Mouse (Mus musculus) lung, postnatal 0 days (tissue): ENCODE measurements around the gene Pold2.

Experiments
- CTCF ChIP-seq: IDR thresholded peaks from 2 replicates; pipeline ENCODE4 v1.5.1; 2016; ENCODE audit warnings: antibody characterized with exemption, mild to moderate bottlenecking
- EP300 ChIP-seq: IDR thresholded peaks from 2 replicates; pipeline ENCODE4 v1.6.1; 2016; ENCODE audit warnings: antibody characterized with exemption, mild to moderate bottlenecking, control low read depth

DNA sequence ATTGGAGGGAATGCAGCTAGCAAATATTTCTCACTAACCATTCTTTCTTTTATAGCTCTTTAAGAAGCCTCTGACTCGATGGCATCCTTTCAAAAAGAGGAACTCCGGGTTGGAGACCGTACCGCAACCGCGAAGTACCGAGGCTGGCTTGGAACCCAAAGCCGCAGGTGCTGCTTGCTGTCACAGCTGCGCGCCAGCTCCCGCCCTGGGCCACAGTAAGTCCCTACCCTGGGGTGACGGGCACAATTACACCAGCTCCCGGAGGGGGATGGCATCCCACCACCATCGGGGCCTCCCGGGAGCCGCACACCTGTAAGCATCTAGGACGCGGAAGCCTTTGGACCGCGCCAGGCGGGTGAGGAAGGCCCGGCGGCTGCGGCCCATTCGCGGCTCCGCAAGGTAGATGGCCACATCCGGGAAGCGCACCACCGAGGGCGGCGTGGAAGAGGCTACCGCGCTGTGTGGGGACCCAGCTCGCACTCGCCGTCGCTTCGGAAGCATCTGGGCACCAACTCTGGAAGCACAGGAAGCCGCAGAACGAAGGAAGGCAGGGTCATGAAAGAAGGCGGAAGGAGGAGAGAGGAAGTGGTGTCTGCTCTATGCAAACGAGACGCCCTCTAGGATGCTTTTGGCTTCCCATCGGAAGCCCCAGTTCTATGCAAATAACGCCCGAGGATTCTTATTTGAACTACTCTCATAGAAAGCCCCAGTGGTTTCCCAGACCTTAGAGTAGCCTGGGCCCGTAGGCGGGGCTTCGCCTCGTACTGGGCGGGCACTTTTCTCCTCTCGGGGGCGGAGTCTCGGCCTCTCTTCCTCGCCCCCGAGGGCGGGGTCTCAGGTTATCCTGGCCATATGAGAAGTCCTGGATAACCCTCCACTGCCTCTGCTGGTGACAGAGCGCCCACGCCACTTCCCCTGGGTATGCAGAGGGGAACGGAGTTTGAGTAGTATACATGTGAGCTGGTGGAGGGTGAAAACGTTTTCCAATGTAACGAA lies 40.5 kb downstream of the Pold2 start, which contains the start of gene Polm:
- TF ChIP-seq CTCF (peak; percentile 89), EP300 (peak; percentile 55; the same call in 1 of the 2 replicates)
